Mouse (Mus musculus) cerebellum, adult 11-12 months (tissue): ENCODE data around the gene Hes2.

ENCODE experiments used
- DNase-seq: peaks from one replicate; pipeline ENCODE4 v3.0.0; 2022

Hes2 gene

GRCm38 (mm10) chr4:152158585-152159284, at the start of gene Hes2:
Gene Hes2 (plus strand): TSS chr4:152158867.
- no peak for DNase-seq

GRCm38 (mm10) chr4:152109509-152109908, 49.2 kb upstream of the Hes2 start:
- DNase-seq = no peak

GRCm38 (mm10) chr4:152110689-152111088, 48.0 kb upstream of the Hes2 start:
- DNase-seq = no peak

- no peak for DNase-seq
Measured at GRCm38 (mm10) chr4:152112329-152112728, 46.3 kb upstream of the Hes2 start.

GRCm38 (mm10) chr4:152114080-152114479, 44.6 kb upstream of the Hes2 start:
- DNase-seq = no peak

GRCm38 (mm10) chr4:152115921-152116612, 42.6 kb upstream of the Hes2 start, which contains the start of gene Tnfrsf25:
Gene Tnfrsf25 (plus strand): TSS chr4:152115934.
- DNase-seq = no peak

GRCm38 (mm10) chr4:152117538-152117937, 41.1 kb upstream of the Hes2 start:
- no peak for DNase-seq

- DNase-seq = no peak
Measured at GRCm38 (mm10) chr4:152119396-152120292, 39.0 kb upstream of the Hes2 start.

GRCm38 (mm10) chr4:152120311-152121182, 38.1 kb upstream of the Hes2 start:
- DNase-seq = no peak

- no peak for DNase-seq
Measured at GRCm38 (mm10) chr4:152121183-152121505, 37.5 kb upstream of the Hes2 start.

- no peak for DNase-seq
Measured at GRCm38 (mm10) chr4:152124361-152124961, 34.2 kb upstream of the Hes2 start.

- peak; percentile 39 for DNase-seq
Measured at GRCm38 (mm10) chr4:152125161-152126025, 33.3 kb upstream of the Hes2 start.

- no peak for DNase-seq
Measured at GRCm38 (mm10) chr4:152126026-152126920, 32.4 kb upstream of the Hes2 start.

GRCm38 (mm10) chr4:152127884-152128283, 30.8 kb upstream of the Hes2 start:
- DNase-seq = no peak

- DNase-seq = no peak
Measured at GRCm38 (mm10) chr4:152128784-152129183, 29.9 kb upstream of the Hes2 start.

GRCm38 (mm10) chr4:152129395-152129930, 29.2 kb upstream of the Hes2 start:
- no peak for DNase-seq

- DNase-seq = no peak
Measured at GRCm38 (mm10) chr4:152130771-152131653, 27.7 kb upstream of the Hes2 start.
